Mouse (Mus musculus): ENCODE measurements around the gene Olfr223. TPM values are rescaled to one million over a fixed set of nuclear protein-coding genes. Genes with fewer than 3 reads are reported as not detected.

The Olfr223 gene
- polyA plus RNA-seq, 1 experiment from 2014 or later = not detected

GRCm38 (mm10) chr11:59543376-59543775 is 49.7 kb downstream of the Olfr223 start:
- Histone ChIP-seq H3K36me3 (no peaks in the 10 kb centered on the region), H3K27me3 (0 out of 2 replicates have a peak, but pooled peaks cover 7% of the 10 kb centered on the region), H3K9me3 (no peaks in the 10 kb centered on the region), H3K4me3 (replicated peaks) (no peak overlapping the region), H3K4me2 (no peak overlapping the region), H3K9ac (replicated peaks) (no peak overlapping the region), H3K27ac (no peak overlapping the region), H3K4me1 (replicated peaks) (peaks cover 2% of the 10 kb centered on the region; the same call in 1 of the 2 replicates)
- whole genome bisulfite sequencing = 82% methylated on average over 3 of the region's 3 CpGs
- ATAC-seq (ENCODE audit: insufficient number of reproducible peaks, insufficient read depth, low FRiP score, low TSS enrichment, low read depth) = no peak

DNA sequence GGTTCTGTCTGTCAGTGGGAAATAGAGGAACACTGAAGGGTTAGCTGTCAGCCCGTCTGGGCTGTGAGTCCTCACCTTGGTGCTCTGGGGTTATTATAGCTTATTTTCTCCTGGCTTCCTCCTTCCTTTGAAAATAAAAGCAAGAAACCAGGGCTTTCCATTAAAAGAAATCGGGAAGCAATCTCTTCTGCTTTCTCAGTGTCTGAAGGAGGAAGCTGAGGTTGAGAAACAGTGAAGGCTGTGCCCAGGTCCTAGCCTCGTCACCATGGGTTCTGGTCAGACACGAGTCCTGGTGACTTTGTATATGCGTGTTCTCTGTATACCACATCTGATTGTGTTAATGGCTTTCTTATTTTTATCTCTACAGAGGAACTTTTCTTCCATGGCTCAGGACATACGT is 50.6 kb downstream of the Olfr223 start:
- H3K9ac ChIP-seq (replicated peaks) = no peak overlapping the region
- ATAC-seq (ENCODE audit: insufficient number of reproducible peaks, insufficient read depth, low FRiP score, low TSS enrichment, low read depth) = no peak
- no peaks in the 10 kb centered on the region for H3K9me3 ChIP-seq
- 0 out of 2 replicates have a peak, but pooled peaks cover 2% of the 10 kb centered on the region for H3K27me3 ChIP-seq
- H3K4me3 ChIP-seq (replicated peaks) = no peak overlapping the region
- 83% methylated on average over 6 of the region's 6 CpGs for WGBS
- H3K4me1 ChIP-seq (replicated peaks) = peaks cover 11% of the 10 kb centered on the region; the same call in 1 of the 2 replicates
- H3K36me3 ChIP-seq = no peaks in the 10 kb centered on the region
- no peak overlapping the region for H3K4me2 ChIP-seq
- H3K27ac ChIP-seq = no peak overlapping the region

DNA sequence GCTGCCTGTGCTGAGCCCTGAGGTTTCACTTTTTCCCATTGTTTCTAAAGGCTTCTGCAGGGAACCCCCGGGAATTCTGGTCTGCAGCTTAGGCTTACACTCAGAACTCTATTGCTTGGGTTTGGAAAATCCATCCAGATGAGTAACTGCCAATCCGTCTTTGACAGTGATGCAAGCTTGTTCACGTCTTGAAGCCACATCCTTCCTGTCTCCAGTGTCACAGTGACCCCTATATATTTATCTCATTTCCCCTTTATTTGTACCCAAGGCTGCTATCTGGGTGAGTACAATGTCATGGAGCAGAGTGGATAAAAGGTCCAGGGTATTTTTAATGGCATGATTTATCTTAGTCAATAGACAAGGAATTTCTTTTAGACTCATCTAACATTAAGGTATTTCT is 51.8 kb downstream of the Olfr223 start, which contains the start of gene Nlrp3:
Nlrp3 (plus strand) TSS at position 245 of the 400 bp plus-strand sequence.
- ATAC-seq (ENCODE audit: insufficient number of reproducible peaks, insufficient read depth, low FRiP score, low TSS enrichment, low read depth) = no peak
- WGBS = 56% methylated on average over 3 of the region's 3 CpGs
- Histone ChIP-seq H3K36me3 (no peaks in the 10 kb centered on the region), H3K4me2 (no peak within 1 kb of the TSS), H3K4me1 (replicated peaks) (peaks cover 12% of the 10 kb centered on the region; the same call in 1 of the 2 replicates), H3K27me3 (0 out of 2 replicates have a peak, but pooled peaks cover 2% of the 10 kb centered on the region), H3K27ac (no peak within 1 kb of the TSS), H3K9me3 (no peaks in the 10 kb centered on the region), H3K4me3 (replicated peaks) (no peak within 1 kb of the TSS), H3K9ac (replicated peaks) (no peak within 1 kb of the TSS)

GRCm38 (mm10) chr11:59540123-59540522 is 53.0 kb downstream of the Olfr223 start:
- WGBS = 79% methylated on average over 3 of the region's 3 CpGs
- H3K4me1 ChIP-seq (replicated peaks) = peaks cover 12% of the 10 kb centered on the region; the same call in 1 of the 2 replicates
- no peaks in the 10 kb centered on the region for H3K9me3 ChIP-seq
- no peak overlapping the region for H3K9ac ChIP-seq (replicated peaks)
- no peak for ATAC-seq (ENCODE audit: insufficient number of reproducible peaks, insufficient read depth, low FRiP score, low TSS enrichment, low read depth)
- no peaks in the 10 kb centered on the region for H3K27me3 ChIP-seq
- H3K4me2 ChIP-seq = no peak overlapping the region
- no peak overlapping the region for H3K27ac ChIP-seq
- H3K36me3 ChIP-seq = no peaks in the 10 kb centered on the region
- no peak overlapping the region for H3K4me3 ChIP-seq (replicated peaks)

Other genes with a start within 250 kb of the Olfr223 start
- gene Prss38, start 217.6 kb downstream of the Olfr223 start, polyA plus RNA-seq (2016; fragmentation: Nextera tagmentation; extraction: Ambion mirVana) = 0.16 TPM in 1 of 2 replicates, not detected in the other
- 17.4 and 18.6 TPM in 2 replicates for gene Jmjd4, start 143.2 kb downstream of the Olfr223 start, polyA plus RNA-seq (2016; fragmentation: Nextera tagmentation; extraction: Ambion mirVana)
- gene Snap47, start 142.1 kb downstream of the Olfr223 start, polyA plus RNA-seq (2016; fragmentation: Nextera tagmentation; extraction: Ambion mirVana) = 142 and 145 TPM in 2 replicates
- 8.8 and 9.5 TPM in 2 replicates for gene Zfp867, start 120.8 kb downstream of the Olfr223 start, polyA plus RNA-seq (2016; fragmentation: Nextera tagmentation; extraction: Ambion mirVana)
- gene Zkscan17, start 66.5 kb downstream of the Olfr223 start, polyA plus RNA-seq (2016; fragmentation: Nextera tagmentation; extraction: Ambion mirVana) = 34.6 and 36.0 TPM in 2 replicates
- gene Nlrp3, start 51.7 kb downstream of the Olfr223 start, polyA plus RNA-seq (2016; fragmentation: Nextera tagmentation; extraction: Ambion mirVana) = 0.35 TPM in 1 of 2 replicates, not detected in the other
- not detected in 2 replicates for gene Olfr222, start 17.1 kb downstream of the Olfr223 start, polyA plus RNA-seq (2016; fragmentation: Nextera tagmentation; extraction: Ambion mirVana)
- gene Mprip, start 68.0 kb upstream of the Olfr223 start, polyA plus RNA-seq (2016; fragmentation: Nextera tagmentation; extraction: Ambion mirVana) = 66.6 and 97.2 TPM in 2 replicates
- 4.5 and 4.7 TPM in 2 replicates for gene Pld6, start 194.4 kb upstream of the Olfr223 start, polyA plus RNA-seq (2016; fragmentation: Nextera tagmentation; extraction: Ambion mirVana)
- 37.4 and 37.5 TPM in 2 replicates for gene Flcn, start 216.7 kb upstream of the Olfr223 start, polyA plus RNA-seq (2016; fragmentation: Nextera tagmentation; extraction: Ambion mirVana)
- gene Nt5m, start 246.2 kb upstream of the Olfr223 start, polyA plus RNA-seq (2016; fragmentation: Nextera tagmentation; extraction: Ambion mirVana) = 36.8 and 39.8 TPM in 2 replicates
- 224 and 232 TPM in 2 replicates for gene Cops3, start 246.5 kb upstream of the Olfr223 start, polyA plus RNA-seq (2016; fragmentation: Nextera tagmentation; extraction: Ambion mirVana)

Data from limb, embryonic 12.5 days (tissue).